Mouse (Mus musculus) MEL (cell line): Measurements from ENCODE around the gene Sacs. TPM values are rescaled to one million over a fixed set of nuclear protein-coding genes. Genes with fewer than 3 reads are reported as not detected.

Source experiments
- DNase-seq: peaks from one replicate; pipeline ENCODE4 v3.0.0; 2011; ENCODE audit warnings: low read depth, low spot score
- H3K27ac ChIP-seq: 2 replicates; pipeline ENCODE4 v1.5.1; 2012; ENCODE audit warnings: low read depth, mild to moderate bottlenecking, control low read depth, low read length, moderate library complexity; ENCODE audit not compliant: control insufficient read depth
- H3K27me3 ChIP-seq, 2 experiments: fragments of 150-350 bp in 1 of 2; sonication (generic) in 1 of 2; 2 replicates each; pipeline ENCODE4 v1.6.1; 2012; ENCODE audit warnings: low read length in 2 of 2, mild to moderate bottlenecking in 2 of 2, improper control_type of control experiment in 1 of 2, moderate library complexity in 1 of 2; ENCODE audit not compliant: insufficient read depth in 2 of 2, control insufficient read depth in 1 of 2
- H3K36me3 ChIP-seq, 2 experiments: 2 replicates each; pipeline ENCODE4 v1.6.1; 2012 to 2014; ENCODE audit warnings: low read length in 2 of 2, improper control_type of control experiment in 1 of 2, inconsistent platforms in 1 of 2, mild to moderate bottlenecking in 1 of 2; ENCODE audit not compliant: insufficient read depth in 2 of 2, control insufficient read depth in 1 of 2
- H3K4me1 ChIP-seq, 2 experiments: fragments of 150-350 bp in 1 of 2; sonication (generic) in 1 of 2; 2 replicates each; pipeline ENCODE4 v1.6.1; 2012; ENCODE audit warnings: low read length in 2 of 2, improper control_type of control experiment in 1 of 2, mild to moderate bottlenecking in 1 of 2; ENCODE audit not compliant: insufficient read depth in 2 of 2, control insufficient read depth in 1 of 2
- H3K4me3 ChIP-seq, 2 experiments: fragments of 150-350 bp in 1 of 2; sonication (generic) in 1 of 2; 2 replicates each; pipeline ENCODE4 v1.5.1; 2012; ENCODE audit warnings: low read depth in 2 of 2, low read length in 2 of 2, mild to moderate bottlenecking in 2 of 2, moderate library complexity in 2 of 2, control low read depth in 1 of 2, improper control_type of control experiment in 1 of 2; ENCODE audit not compliant: control insufficient read depth in 1 of 2, insufficient read depth in 1 of 2
- H3K79me2 ChIP-seq: 2 replicates; pipeline ENCODE4 v1.6.1; 2012; ENCODE audit warnings: mild to moderate bottlenecking, low read length, moderate library complexity; ENCODE audit not compliant: control insufficient read depth, poor library complexity, insufficient read depth
- H3K9ac ChIP-seq: 2 replicates; pipeline ENCODE4 v1.6.1; 2012; ENCODE audit warnings: low read depth, mild to moderate bottlenecking, control low read depth, low read length, moderate library complexity; ENCODE audit not compliant: control insufficient read depth, poor library complexity, severe bottlenecking
- H3K9me3 ChIP-seq: fragments of 150-350 bp; sonication (generic); replicated peaks from 2 replicates; pipeline ENCODE4 v1.6.1; 2012; ENCODE audit warnings: mild to moderate bottlenecking, low read length, improper control_type of control experiment, moderate library complexity; ENCODE audit not compliant: insufficient read depth
- ELF1 ChIP-seq: IDR thresholded peaks from 2 replicates; pipeline ENCODE4 v1.6.1; 2014; ENCODE audit warnings: low read depth, mild to moderate bottlenecking, inconsistent platforms, low read length, improper control_type of control experiment, moderate library complexity
- EP300 ChIP-seq, 2 experiments: IDR thresholded peaks; 2 replicates each; pipeline ENCODE4 v1.6.1; 2011; ENCODE audit warnings: improper control_type of control experiment in 2 of 2, low read length in 2 of 2, low read depth in 1 of 2, mild to moderate bottlenecking in 1 of 2
- ETS1 ChIP-seq: IDR thresholded peaks from 2 replicates; pipeline ENCODE4 v1.6.1; 2012; ENCODE audit warnings: low read depth, mild to moderate bottlenecking, inconsistent platforms, low read length, improper control_type of control experiment, moderate library complexity
- GABPA ChIP-seq: IDR thresholded peaks from 2 replicates; pipeline ENCODE4 v1.6.1; 2012; ENCODE audit warnings: low read depth, mild to moderate bottlenecking, inconsistent platforms, low read length, improper control_type of control experiment, moderate library complexity
- HCFC1 ChIP-seq: IDR thresholded peaks from 2 replicates; pipeline ENCODE4 v1.6.1; 2012; ENCODE audit warnings: low read depth, mild to moderate bottlenecking, inconsistent platforms, low read length, improper control_type of control experiment, moderate library complexity
- MAFK ChIP-seq: IDR thresholded peaks from 2 replicates; pipeline ENCODE4 v1.6.1; 2011; ENCODE audit warnings: low read depth, mild to moderate bottlenecking, low read length, improper control_type of control experiment, borderline replicate concordance
- MAX ChIP-seq: IDR thresholded peaks from 2 replicates; pipeline ENCODE4 v1.6.1; 2011; ENCODE audit warnings: low read length, improper control_type of control experiment
- MEF2A ChIP-seq: IDR thresholded peaks from 2 replicates; pipeline ENCODE4 v1.6.1; 2014; ENCODE audit warnings: low read depth, mild to moderate bottlenecking, inconsistent platforms, low read length, improper control_type of control experiment; ENCODE audit not compliant: poor library complexity, insufficient replicate concordance, severe bottlenecking; ENCODE audit errors: extremely low read depth
- MXI1 ChIP-seq: IDR thresholded peaks from 2 replicates; pipeline ENCODE4 v1.6.1; 2011; ENCODE audit warnings: mild to moderate bottlenecking, low read depth, low read length, improper control_type of control experiment
- MYC ChIP-seq: IDR thresholded peaks from 2 replicates; pipeline ENCODE4 v1.6.1; 2011; ENCODE audit warnings: low read depth, mild to moderate bottlenecking, low read length, improper control_type of control experiment, moderate library complexity
- NELFE ChIP-seq: IDR thresholded peaks from 2 replicates; pipeline ENCODE4 v1.6.1; 2011; ENCODE audit warnings: low read depth, low read length, improper control_type of control experiment
- NRF1 ChIP-seq: IDR thresholded peaks from 2 replicates; pipeline ENCODE4 v1.6.1; 2014; ENCODE audit warnings: low read depth, mild to moderate bottlenecking, inconsistent platforms, low read length, improper control_type of control experiment, moderate library complexity; ENCODE audit not compliant: poor library complexity, insufficient read depth, severe bottlenecking
- POLR2AphosphoS2 ChIP-seq: IDR thresholded peaks from 2 replicates; pipeline ENCODE4 v1.6.1; 2011; ENCODE audit warnings: low read length, improper control_type of control experiment
- POLR2AphosphoS5 ChIP-seq: IDR thresholded peaks from 2 replicates; pipeline ENCODE4 v1.6.1; 2012; ENCODE audit warnings: low read depth, borderline replicate concordance, mild to moderate bottlenecking, inconsistent platforms, low read length, moderate library complexity, mixed read lengths
- RAD21 ChIP-seq: IDR thresholded peaks from 2 replicates; pipeline ENCODE4 v1.6.1; 2011; ENCODE audit warnings: mild to moderate bottlenecking, low read depth, low read length, improper control_type of control experiment
- SMC3 ChIP-seq: IDR thresholded peaks from 2 replicates; pipeline ENCODE4 v1.6.1; 2011; ENCODE audit warnings: low read depth, low read length, improper control_type of control experiment
- TAL1 ChIP-seq: IDR thresholded peaks from 2 replicates; pipeline ENCODE4 v1.6.1; 2012; ENCODE audit warnings: mild to moderate bottlenecking, inconsistent platforms, low read length, moderate library complexity, mixed read lengths
- ZKSCAN1 ChIP-seq: IDR thresholded peaks from 2 replicates; pipeline ENCODE4 v1.6.1; 2012; ENCODE audit warnings: low read depth, mild to moderate bottlenecking, inconsistent platforms, low read length, improper control_type of control experiment, moderate library complexity
- ZMIZ1 ChIP-seq: IDR thresholded peaks from 2 replicates; pipeline ENCODE4 v1.6.1; 2012; ENCODE audit warnings: low read depth, mild to moderate bottlenecking, inconsistent platforms, low read length, improper control_type of control experiment, moderate library complexity
- ZNF384 ChIP-seq: IDR thresholded peaks from 2 replicates; pipeline ENCODE4 v1.6.1; 2012; ENCODE audit warnings: low read depth, mild to moderate bottlenecking, inconsistent platforms, low read length, improper control_type of control experiment
- polyA plus RNA-seq, 2 experiments: library from polyadenylated mRNA; stranded (reverse) in 1 of 2; unstranded in 1 of 2; fragments of >175 nt in 1 of 2; fragments of >200 nt in 1 of 2; gene quantifications; 2 replicates each; pipeline versions ENCODE4 v1.2.1 to v1.2.4; 2012; ENCODE audit warnings: low replicate concordance in 2 of 2, low read depth in 1 of 2; ENCODE audit not compliant: insufficient read length in 2 of 2, insufficient read depth in 1 of 2, missing spikeins in 1 of 2
- total RNA-seq: library from RNA; depleted of rRNA; stranded (reverse); fragments of 300-350 nt; gene quantifications from 2 replicates; pipeline ENCODE4 v1.2.3, GENCODE M21; 2012

Sacs gene
- total and polyA plus RNA-seq, 3 experiments = 10.9 to 32.0 (median 12.1) TPM

DNA sequence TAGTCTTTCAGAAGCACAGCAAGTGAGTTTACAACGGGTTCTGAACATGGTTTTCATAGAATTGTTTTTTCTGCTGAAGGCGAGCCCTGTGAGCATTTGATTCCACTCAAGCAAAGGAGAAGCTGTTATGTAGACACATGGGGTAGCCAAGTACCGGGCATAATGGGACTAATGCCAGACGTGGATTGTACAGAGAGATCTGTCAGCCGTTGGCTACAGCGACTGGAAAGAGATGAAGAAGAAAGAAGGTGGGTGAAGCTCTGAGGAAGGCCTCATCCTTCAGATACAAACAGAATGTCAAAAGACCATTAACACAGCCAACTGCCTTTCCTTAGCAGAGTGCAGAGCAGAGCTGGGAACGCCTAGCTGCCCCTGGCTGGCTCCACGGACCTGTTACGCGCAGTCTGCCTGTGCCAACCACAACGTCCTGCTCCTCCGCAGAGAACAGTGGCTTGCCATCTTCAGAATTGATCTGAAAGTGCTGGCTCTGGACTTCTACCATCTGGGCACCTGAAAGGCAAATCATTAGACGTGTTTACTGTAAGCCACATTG is 93.8 kb downstream of the Sacs start:
- Histone ChIP-seq H3K36me3 (peaks cover 0 to 16% of the 10 kb centered on the region in 2 experiments; a peak in 2 of 4 replicates), H3K4me3 (no peak overlapping the region), H3K9ac (no peak overlapping the region), H3K79me2 (no peaks in the 10 kb centered on the region), H3K27me3 (no peaks in the 10 kb centered on the region), H3K27ac (no peak overlapping the region), H3K4me1 (peaks cover 0 to 20% of the 10 kb centered on the region in 2 experiments; a peak in 2 of 4 replicates), H3K9me3 (no peaks in the 10 kb centered on the region)
- DNase-seq = no peak
- TF ChIP-seq ZNF384 (no peak), MEF2A (no peak), RAD21 (no peak), NELFE (no peak), POLR2AphosphoS2 (no peak), NRF1 (no peak), HCFC1 (no peak), MYC (no peak), EP300 (IDR thresholded peaks at IDR 0.05; ENCODE audit: low read depth in 1 of 2, low read length in 2 of 2) (no peak)

DNA sequence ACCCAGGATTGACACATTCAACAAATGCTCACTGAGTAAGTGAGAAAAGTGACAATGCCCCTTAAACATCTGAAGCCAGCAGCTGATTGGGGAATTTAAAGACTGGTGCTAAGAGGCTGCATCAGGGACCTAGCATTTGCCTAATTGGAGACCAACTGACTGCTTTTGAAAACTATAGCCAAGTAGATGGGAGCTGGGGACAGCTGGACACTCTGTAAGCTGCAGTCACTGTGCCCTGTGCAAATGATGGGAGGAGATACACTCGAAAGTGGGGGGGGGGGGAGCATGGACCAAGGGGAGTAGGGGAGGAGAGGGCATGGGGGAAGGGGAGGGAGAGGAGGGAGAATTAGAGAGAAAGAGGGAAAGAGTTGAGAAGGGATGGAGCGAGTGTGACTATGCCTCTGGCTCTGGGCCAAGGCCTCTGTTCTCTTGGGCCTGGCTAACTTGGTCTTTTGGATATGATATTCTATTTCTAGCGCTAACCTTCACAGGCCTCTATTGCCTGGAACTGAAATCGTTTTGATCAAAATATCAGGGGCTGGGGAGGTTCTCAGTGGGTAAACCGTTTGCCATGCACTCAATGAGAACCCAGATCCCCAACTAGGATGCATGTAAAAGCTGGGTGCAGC is 97.7 kb downstream of the Sacs start:
- H3K36me3 ChIP-seq = no peaks in the 10 kb centered on the region
- H3K4me3 ChIP-seq = no peak overlapping the region
- no peaks in the 10 kb centered on the region for H3K4me1 ChIP-seq
- no peak for TF ChIP-seq ELF1
- no peak for TF ChIP-seq SMC3
- TF ChIP-seq MAX = no peak
- no peak for TF ChIP-seq ZMIZ1
- TF ChIP-seq GABPA = no peak
- no peak for TF ChIP-seq MXI1
- TF ChIP-seq EP300 (IDR thresholded peaks at IDR 0.05; ENCODE audit: low read depth in 1 of 2, low read length in 2 of 2) = no peak
- no peak for TF ChIP-seq MAFK
- TF ChIP-seq ETS1 = no peak
- no peak for TF ChIP-seq TAL1
- no peak for TF ChIP-seq POLR2AphosphoS5
- TF ChIP-seq RAD21 = no peak
- TF ChIP-seq ZKSCAN1 = no peak
- H3K27me3 ChIP-seq = no peaks in the 10 kb centered on the region; a peak in 1 of 4 replicates
- H3K79me2 ChIP-seq = no peaks in the 10 kb centered on the region
- DNase-seq = no peak
- no peak overlapping the region for H3K9ac ChIP-seq
- H3K27ac ChIP-seq = no peak overlapping the region
- no peaks in the 10 kb centered on the region for H3K9me3 ChIP-seq
